In the genomic region with DNA sequence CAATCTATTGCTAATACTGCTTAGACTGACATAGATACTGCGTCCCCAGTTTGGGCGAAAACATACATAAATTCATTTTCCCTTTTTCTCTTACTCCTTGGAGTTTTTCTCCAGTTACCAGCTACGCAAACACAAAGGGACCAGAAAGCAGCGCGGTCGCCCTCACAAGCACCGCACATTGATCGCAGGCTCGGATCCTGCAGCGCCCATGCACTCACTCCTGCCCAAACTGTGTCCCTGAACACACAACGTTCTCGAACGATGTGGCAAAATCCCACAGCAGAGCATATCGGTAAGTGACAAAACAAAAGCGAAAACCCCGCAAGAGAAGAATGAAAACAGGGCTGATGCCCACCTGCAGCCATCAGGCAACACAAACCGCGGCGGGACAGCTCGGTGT, we compare ENCODE assay signal across 8 mouse cellular contexts. TPM values are rescaled to one million over a fixed set of nuclear protein-coding genes. Genes with fewer than 3 reads are reported as not detected.
DNase-seq lines count a peak whose midpoint lies in the region; ATAC-seq and TF ChIP-seq lines count a peak whose summit lies in the region.
"Had no signal": no experiment of that assay in that cellular context is flagged by ENCODE, and none has a peak within 500 bp of the region (broad histone marks: within the 10 kb centered on the region; RNA-seq: fewer than 3 reads in every experiment).

No protein-coding gene starts in this region.

- H3K27me3 ChIP-seq in Patski = no peaks in the 10 kb centered on the region
- no peaks in the 10 kb centered on the region for H3K27me3 ChIP-seq in embryonic facial prominence, embryonic 14.5 days (replicated peaks; ENCODE audit: control insufficient read depth, insufficient read depth, low read length)
- no peaks in the 10 kb centered on the region for H3K27me3 ChIP-seq in intestine, postnatal 0 days (replicated peaks; ENCODE audit: control insufficient read depth, insufficient read depth, low read length)
- H3K27me3 ChIP-seq in midbrain, embryonic 14.5 days (ENCODE audit: control insufficient read depth, insufficient read depth, low read length) = no peaks in the 10 kb centered on the region

- CTCF ChIA-PET in Patski (lab: Charles Lee) = no interaction called here

- in situ Hi-C loops in Patski (cut with MboI; ENCODE audit: low pct_unique_long_range_greater_than_20kb) = loop anchor here (5.0 kb wide), 1 partner anchor 908 kb away; a partner anchor contains a TSS

- 1% methylated on average over 20 of the region's 20 CpGs for WGBS in embryonic facial prominence, embryonic 14.5 days
- WGBS in intestine, postnatal 0 days = under 1% methylated on average over 20 of the region's 20 CpGs
- WGBS in midbrain, embryonic 14.5 days = under 1% methylated on average over 20 of the region's 20 CpGs

- no peak overlapping the region; the same call in 1 of the 2 replicates for H3K27ac ChIP-seq in embryonic facial prominence, embryonic 14.5 days (replicated peaks; ENCODE audit: low read depth, low read length)
- peak overlapping the region; percentile 57 for H3K27ac ChIP-seq in intestine, postnatal 0 days (ENCODE audit: low read depth, low read length)
- peak overlapping the region; percentile 66 for H3K27ac ChIP-seq in midbrain, embryonic 14.5 days (replicated peaks; ENCODE audit: low read depth, low read length)

- peaks cover 12% of the 10 kb centered on the region; the same call in 1 of the 2 replicates for H3K36me3 ChIP-seq in embryonic facial prominence, embryonic 14.5 days (ENCODE audit: control insufficient read depth, insufficient read depth, low read length)
- H3K36me3 ChIP-seq in intestine, postnatal 0 days (ENCODE audit: control insufficient read depth, insufficient read depth) = no peaks in the 10 kb centered on the region
- H3K36me3 ChIP-seq in midbrain, embryonic 14.5 days (ENCODE audit: control insufficient read depth, insufficient read depth, low read length) = peaks cover 7% of the 10 kb centered on the region

- peak overlapping the region; percentile 66 for H3K4me3 ChIP-seq in embryonic facial prominence, embryonic 14.5 days (ENCODE audit: low read depth, low read length)
- H3K4me3 ChIP-seq in intestine, postnatal 0 days (ENCODE audit: low read depth, low read length) = peak overlapping the region; percentile 66
- peak overlapping the region; percentile 62 for H3K4me3 ChIP-seq in midbrain, embryonic 14.5 days (replicated peaks; ENCODE audit: low read depth, low read length)

- peak; percentile 7 for DNase-seq in layer of hippocampus, adult 9-10 months (ENCODE audit: low spot score)
- DNase-seq in layer of hippocampus, adult 11-12 months (ENCODE audit: low spot score) = no peak
- DNase-seq in Patski (ENCODE audit: low read depth, low spot score) = no peak
- peak; percentile 26 for DNase-seq in embryonic facial prominence, embryonic 14.5 days (ENCODE audit: low spot score)
- peak; percentile 52 for DNase-seq in midbrain, embryonic 14.5 days
- DNase-seq in cerebellum, postnatal 10 days = no peak

- POLR2A ChIA-PET in Patski (lab: Charles Lee) = interaction anchor here (0.6 kb wide), 1 partner anchor 918 kb away, joined by 3 read pairs; no protein-coding TSS in a partner anchor

- H3K9me3 ChIP-seq in embryonic facial prominence, embryonic 14.5 days (ENCODE audit: control insufficient read depth, low read length) = peaks cover 4% of the 10 kb centered on the region; the same call in 1 of the 2 replicates
- no peaks in the 10 kb centered on the region for H3K9me3 ChIP-seq in intestine, postnatal 0 days (ENCODE audit: control insufficient read depth)
- H3K9me3 ChIP-seq in midbrain, embryonic 14.5 days (ENCODE audit: control insufficient read depth, low read length) = peaks cover 3% of the 10 kb centered on the region; the same call in 1 of the 2 replicates

- TF ChIP-seq CTCF in Patski (IDR thresholded peaks at IDR 0.05) = no peak
- no peak for TF ChIP-seq CTCF in intestine, postnatal 0 days (IDR thresholded peaks at IDR 0.05; ENCODE audit: low read depth)

- H3K4me1 ChIP-seq in embryonic facial prominence, embryonic 14.5 days (ENCODE audit: control insufficient read depth, insufficient read depth, low read length) = no peaks in the 10 kb centered on the region
- no peaks in the 10 kb centered on the region for H3K4me1 ChIP-seq in intestine, postnatal 0 days (replicated peaks; ENCODE audit: control insufficient read depth, insufficient read depth, low read length)
- H3K4me1 ChIP-seq in midbrain, embryonic 14.5 days (ENCODE audit: control insufficient read depth, insufficient read depth, low read length) = no peaks in the 10 kb centered on the region

- H3K4me2 ChIP-seq in embryonic facial prominence, embryonic 14.5 days (ENCODE audit: low read depth, low read length) = peak overlapping the region; percentile 55
- peak overlapping the region; percentile 68 for H3K4me2 ChIP-seq in intestine, postnatal 0 days (replicated peaks; ENCODE audit: low read depth)
- H3K4me2 ChIP-seq in midbrain, embryonic 14.5 days (ENCODE audit: low read length) = peak overlapping the region; percentile 67

- peak; percentile 75 for ATAC-seq in Patski
- ATAC-seq in embryonic facial prominence, embryonic 14.5 days (ENCODE audit: low read depth) = peak; percentile 66
- peak; percentile 52 for ATAC-seq in intestine, postnatal 0 days
- ATAC-seq in midbrain, embryonic 14.5 days (ENCODE audit: low FRiP score, low TSS enrichment) = peak; percentile 66

- peak overlapping the region; percentile 75 for H3K9ac ChIP-seq in embryonic facial prominence, embryonic 14.5 days (ENCODE audit: low read depth, low read length)
- H3K9ac ChIP-seq in intestine, postnatal 0 days (ENCODE audit: low read depth, low read length) = peak overlapping the region; percentile 62
- peak overlapping the region; percentile 70 for H3K9ac ChIP-seq in midbrain, embryonic 14.5 days (replicated peaks; ENCODE audit: low read length)

RNA-seq across cellular contexts. Expression of a gene that starts 0.4 kb away (rescaled TPM):
- 3.9 TPM for polyA plus RNA-seq in Patski (2021)
- 7.6 and 8.1 TPM in 2 replicates for polyA plus RNA-seq in embryonic facial prominence, embryonic 14.5 days (2014; fragmentation: Nextera tagmentation; extraction: Ambion mirVana)
- polyA plus RNA-seq in intestine, postnatal 0 days (2015; fragmentation: Nextera tagmentation; extraction: Ambion mirVana) = 1.8 and 2.4 TPM in 2 replicates
- 12.3 and 20.0 TPM in 2 replicates for polyA plus RNA-seq in midbrain, embryonic 14.5 days (2014; fragmentation: Nextera tagmentation; extraction: Ambion mirVana)

RNA-seq across cellular contexts. Expression of a gene that starts 57.3 kb away (rescaled TPM):
- polyA plus RNA-seq in Patski (2021) = not detected
- not detected in 2 replicates for polyA plus RNA-seq in embryonic facial prominence, embryonic 14.5 days (2014; fragmentation: Nextera tagmentation; extraction: Ambion mirVana)
- not detected in 2 replicates for polyA plus RNA-seq in intestine, postnatal 0 days (2015; fragmentation: Nextera tagmentation; extraction: Ambion mirVana)
- not detected in 2 replicates for polyA plus RNA-seq in midbrain, embryonic 14.5 days (2014; fragmentation: Nextera tagmentation; extraction: Ambion mirVana)
- polyA plus RNA-seq: large intestine, adult 2 months had no signal

Comparison
In these comparisons a context has a peak if more than half of its experiments do, and no peak if none do; other contexts are left out.
1. DNase-seq: peak in layer of hippocampus, adult 9-10 months (single experiment), embryonic facial prominence, embryonic 14.5 days (single experiment) and midbrain, embryonic 14.5 days (single experiment); none in layer of hippocampus, adult 11-12 months (single experiment), Patski (single experiment) and cerebellum, postnatal 10 days (0 of 2).
2. Peak in every context shown above with its lines, with median percentiles within 50 percentile points of each other: ATAC-seq, H3K4me2 ChIP-seq, H3K4me3 ChIP-seq and H3K9ac ChIP-seq.